Mouse (Mus musculus) T-cell, adult 2 months (primary cell): ENCODE results near the gene Igfbp3.
"Not testable (repeated sequence)": the region's sequence is repeated elsewhere in the genome, so short reads cannot be mapped to it uniquely, and the experiment has no call there.

Source experiments
- DNase-seq: peaks from one replicate; pipeline ENCODE4 v3.0.0; 2022; ENCODE audit warnings: low spot score

Igfbp3 gene

GRCm38 (mm10) chr11:7213501-7214341, at the start of gene Igfbp3:
Gene Igfbp3 (minus strand): TSS chr11:7213923.
- DNase-seq, result no peak

- DNase-seq, result no peak
Measured at GRCm38 (mm10) chr11:7250870-7251269, 37.1 kb upstream of the Igfbp3 start.

- DNase-seq, result no peak
Measured at GRCm38 (mm10) chr11:7250415-7250814, 36.7 kb upstream of the Igfbp3 start.

- no peak for DNase-seq
Measured at GRCm38 (mm10) chr11:7244782-7245181, 31.1 kb upstream of the Igfbp3 start.

- no peak for DNase-seq
Measured at GRCm38 (mm10) chr11:7239041-7239740, 25.5 kb upstream of the Igfbp3 start.

- DNase-seq, result no peak
Measured at GRCm38 (mm10) chr11:7238546-7238945, 24.8 kb upstream of the Igfbp3 start.

GRCm38 (mm10) chr11:7237712-7238111, 24.0 kb upstream of the Igfbp3 start:
- no peak for DNase-seq

- DNase-seq, result no peak
Measured at GRCm38 (mm10) chr11:7236751-7237150, 23.0 kb upstream of the Igfbp3 start.

- DNase-seq, result no peak
Measured at GRCm38 (mm10) chr11:7234981-7235609, 21.4 kb upstream of the Igfbp3 start.

- DNase-seq, result no peak
Measured at GRCm38 (mm10) chr11:7234436-7234835, 20.7 kb upstream of the Igfbp3 start.

- DNase-seq, result no peak
Measured at GRCm38 (mm10) chr11:7233333-7233732, 19.6 kb upstream of the Igfbp3 start.

- no peak for DNase-seq
Measured at GRCm38 (mm10) chr11:7231958-7232357, 18.2 kb upstream of the Igfbp3 start.

- DNase-seq, result no peak
Measured at GRCm38 (mm10) chr11:7230000-7230399, 16.3 kb upstream of the Igfbp3 start.

GRCm38 (mm10) chr11:7228107-7228506, 14.4 kb upstream of the Igfbp3 start:
- no peak for DNase-seq

GRCm38 (mm10) chr11:7226810-7227550, 13.3 kb upstream of the Igfbp3 start:
- DNase-seq, result no peak

GRCm38 (mm10) chr11:7226200-7226599, 12.5 kb upstream of the Igfbp3 start:
- no peak for DNase-seq

- DNase-seq, result not testable (repeated sequence)
Measured at GRCm38 (mm10) chr11:7221826-7222225, 8.1 kb upstream of the Igfbp3 start.

- no peak for DNase-seq
Measured at GRCm38 (mm10) chr11:7215703-7216102, 2.0 kb upstream of the Igfbp3 start.

GRCm38 (mm10) chr11:7214761-7215160, 1.0 kb upstream of the Igfbp3 start:
- no peak for DNase-seq

GRCm38 (mm10) chr11:7214342-7214660, 578 bp upstream of the Igfbp3 start:
- no peak for DNase-seq

GRCm38 (mm10) chr11:7213161-7213500, 592 bp downstream of the Igfbp3 start:
- no peak for DNase-seq

- no peak for DNase-seq
Measured at GRCm38 (mm10) chr11:7212126-7212798, 1.5 kb downstream of the Igfbp3 start.
